Mouse (Mus musculus) thymus, postnatal 0 days (tissue): ENCODE data around the gene Rcn1. TPM values are rescaled to one million over a fixed set of nuclear protein-coding genes. Genes with fewer than 3 reads are reported as not detected.

Source experiments
- DNase-seq: peaks from one replicate; pipeline ENCODE4 v3.0.0-alpha.2; 2015; ENCODE audit warnings: low spot score
- polyA plus RNA-seq: library from polyadenylated mRNA; unstranded; fragments of >200 nt; fragmentation: Nextera tagmentation; extraction: Ambion mirVana; gene quantifications from 2 replicates; pipeline ENCODE4 v1.2.1, GENCODE M21; 2015

Gene Rcn1
- polyA plus RNA-seq, 1 experiment from 2014 or later, result 42.6 TPM

DNA sequence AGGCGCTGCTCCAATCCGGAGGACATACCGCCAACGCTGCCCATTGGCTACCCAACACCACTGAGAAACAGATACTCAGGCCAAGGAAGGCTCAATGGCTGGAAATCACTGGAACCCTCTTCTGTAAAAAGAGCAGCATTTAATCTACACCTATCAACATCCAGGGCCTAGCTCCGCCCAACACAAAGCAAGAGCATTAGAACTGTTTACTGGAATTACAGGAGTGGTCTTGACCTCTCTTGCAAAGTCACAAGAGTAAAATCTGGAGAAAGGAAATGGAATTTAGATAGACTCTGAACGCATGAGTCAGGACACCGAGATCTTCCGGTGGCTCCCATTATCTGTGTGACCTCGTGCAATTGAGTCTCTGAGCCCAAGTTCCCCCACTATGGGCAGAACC, 3.1 kb downstream of the Rcn1 start:
- DNase-seq, result no peak

DNA sequence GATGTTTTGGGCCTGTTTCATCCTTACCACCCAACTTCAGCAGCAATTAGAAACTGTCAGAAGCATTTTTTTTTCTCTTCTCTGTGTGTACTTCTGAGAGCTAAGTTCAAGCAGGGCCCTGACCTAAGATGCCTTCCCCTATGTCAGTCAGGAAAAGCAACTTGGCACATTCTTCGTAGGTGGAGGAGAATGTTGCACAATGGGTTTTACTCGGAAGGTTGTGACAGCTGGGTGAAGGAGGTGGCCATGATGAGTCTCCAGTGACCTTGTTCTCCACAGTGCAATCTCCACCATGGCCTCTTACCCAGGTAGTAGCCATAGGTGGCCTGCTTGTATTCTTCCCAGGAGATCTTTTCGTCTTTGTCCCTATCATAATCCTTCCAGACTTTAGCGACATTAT, 4.7 kb downstream of the Rcn1 start:
- no peak for DNase-seq

DNA sequence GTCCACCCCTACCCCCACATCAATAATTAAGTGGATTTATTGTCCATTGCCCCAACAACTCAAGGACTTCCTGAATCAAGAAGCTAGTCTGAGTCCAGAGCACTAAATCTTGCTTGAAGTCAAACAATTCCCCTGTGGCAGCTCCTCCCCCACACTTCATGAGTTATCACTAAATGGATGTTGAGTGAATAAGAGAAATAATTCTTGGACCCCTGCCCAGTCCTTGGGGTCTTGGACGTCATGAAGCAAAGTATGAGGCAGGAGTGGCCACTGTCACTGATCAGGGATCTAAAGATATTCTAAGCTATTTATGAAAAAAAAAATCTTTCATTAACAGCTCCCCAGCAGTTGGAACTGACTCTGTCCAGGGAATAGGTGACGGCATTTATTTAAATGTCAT, 6.6 kb downstream of the Rcn1 start:
- DNase-seq, result no peak

DNA sequence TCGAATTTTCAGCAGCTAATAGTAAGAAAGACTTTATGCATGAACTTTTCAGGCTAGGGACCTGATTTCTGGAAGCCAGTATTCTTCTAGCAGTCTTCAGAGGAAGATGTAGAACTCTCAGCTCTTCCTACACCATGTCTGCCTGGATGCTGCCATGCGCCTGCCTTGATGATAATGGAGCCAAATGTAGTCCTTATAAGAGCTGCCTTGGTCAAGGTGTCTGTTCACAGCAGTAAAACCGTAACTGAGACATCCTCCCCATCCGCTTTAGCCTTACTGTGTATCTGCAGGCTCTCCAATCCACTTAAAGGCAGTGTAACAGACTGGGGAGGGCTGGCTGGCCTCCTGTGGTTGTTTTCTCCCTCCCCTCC, 7.7 kb downstream of the Rcn1 start:
- no peak for DNase-seq

DNA sequence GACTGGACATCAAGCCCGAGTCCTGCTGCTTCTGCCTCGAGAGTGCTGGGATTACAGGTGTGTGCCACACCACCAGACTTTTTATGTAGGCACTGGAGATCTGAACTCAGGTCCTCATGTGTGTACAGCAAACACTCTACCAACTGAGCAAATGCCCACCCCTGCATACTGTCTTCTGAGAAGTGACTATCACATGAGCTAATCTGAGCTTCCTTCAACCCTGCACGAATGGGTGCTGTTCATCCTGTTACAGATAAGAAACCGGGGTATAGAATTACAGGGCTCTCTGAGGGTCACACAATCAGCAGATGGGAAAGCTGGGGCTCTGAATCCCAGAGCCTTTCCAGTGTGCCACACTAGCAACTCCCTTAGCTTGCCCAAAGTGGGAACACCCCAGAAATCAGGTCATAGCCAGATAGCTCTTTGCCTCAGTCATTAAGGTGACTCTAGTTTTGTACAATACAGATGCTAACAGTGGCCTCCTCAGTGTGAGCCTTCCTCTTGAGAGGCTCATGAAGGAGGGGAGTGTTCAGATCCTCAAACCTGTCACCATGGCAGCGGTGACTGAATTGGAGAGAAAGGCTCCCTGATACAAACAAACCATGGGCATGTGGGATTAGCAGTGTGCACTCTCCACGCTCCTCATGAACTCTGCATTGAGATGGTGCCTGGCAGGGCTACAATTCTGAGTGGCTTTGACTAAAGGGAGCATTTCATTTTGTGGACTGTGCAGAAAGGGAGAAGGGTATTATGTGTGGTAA, 8.3 kb downstream of the Rcn1 start:
- no peak for DNase-seq

DNA sequence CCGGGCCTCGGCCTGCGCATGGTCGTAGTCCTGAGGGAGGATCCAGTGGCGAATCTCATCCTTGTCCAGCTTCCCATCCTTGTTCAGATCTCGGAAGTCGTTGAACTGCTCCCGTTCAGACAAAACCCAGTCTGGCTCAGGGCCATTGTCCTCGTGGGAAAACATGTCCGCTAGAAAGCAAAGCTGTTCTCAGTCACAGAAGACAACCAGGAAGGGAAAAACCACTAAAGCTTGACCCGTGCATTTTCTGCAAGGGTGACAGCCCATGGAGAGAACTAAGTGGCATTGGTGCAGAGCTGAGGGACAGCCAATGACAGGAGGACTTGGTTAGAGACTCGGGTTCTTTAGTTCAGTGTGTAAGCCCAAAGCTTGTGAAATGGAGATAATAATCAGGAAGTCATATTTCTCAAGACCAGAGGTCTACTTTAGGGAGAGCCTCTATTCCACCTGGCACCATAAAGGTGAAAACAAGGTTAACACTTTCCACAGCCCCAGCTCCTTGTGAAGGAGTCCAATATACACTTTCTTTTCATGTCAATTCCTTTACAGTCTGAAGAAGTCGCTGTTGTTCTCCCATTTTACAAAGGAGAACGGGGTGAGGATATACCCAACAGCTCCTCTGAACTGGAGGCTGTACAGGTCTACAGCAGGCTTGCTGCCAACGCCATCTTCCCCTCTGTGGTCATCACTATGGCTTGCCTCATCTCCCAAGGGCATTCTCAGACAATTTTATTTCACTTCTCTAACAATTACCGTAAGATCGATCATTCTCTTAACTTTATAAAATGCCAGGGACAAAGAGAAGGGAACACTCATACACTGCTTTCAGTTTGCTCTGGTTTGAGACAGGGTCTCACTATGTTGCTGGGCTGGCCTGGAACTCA, 9.9 kb downstream of the Rcn1 start:
- no peak for DNase-seq

DNA sequence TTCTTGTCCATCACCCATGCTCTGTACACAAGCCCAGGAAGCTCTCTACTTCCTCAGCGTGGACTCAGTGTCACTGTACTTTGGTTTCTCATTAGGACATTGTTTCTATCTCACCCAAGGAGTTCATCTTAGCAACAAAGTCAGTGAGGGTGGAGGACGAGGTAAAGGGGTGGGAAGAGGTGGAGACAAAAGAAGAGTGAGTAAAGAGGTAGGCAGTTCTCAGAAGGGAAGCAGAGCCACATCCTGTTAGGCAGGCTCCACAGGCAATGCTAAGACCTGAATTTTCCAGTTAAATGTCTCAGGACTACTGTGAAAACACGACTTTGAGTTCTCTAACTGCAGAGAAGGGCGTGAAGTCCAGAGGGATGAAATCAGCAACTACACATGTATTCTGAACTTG, 12.7 kb downstream of the Rcn1 start:
- DNase-seq, result no peak

DNA sequence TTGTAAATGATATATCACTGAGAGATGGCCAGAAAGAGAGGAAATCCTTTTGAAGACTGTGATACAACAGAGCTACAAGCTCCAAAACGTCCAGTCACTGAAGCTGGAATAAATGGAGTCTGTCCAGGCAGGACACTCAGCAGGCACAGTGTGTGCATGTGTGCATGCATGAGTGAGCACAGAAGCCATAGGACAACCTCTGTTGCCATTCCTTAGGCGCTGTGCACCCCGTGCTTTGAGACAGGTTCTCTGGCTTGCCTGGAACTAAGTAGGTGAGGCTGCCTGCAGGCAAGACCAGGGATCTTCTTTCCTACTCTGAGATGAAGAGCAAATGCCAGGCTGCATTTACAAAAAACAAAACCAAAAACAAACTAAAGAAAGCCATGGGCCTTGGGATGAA, 14.1 kb downstream of the Rcn1 start:
- DNase-seq, result no peak

DNA sequence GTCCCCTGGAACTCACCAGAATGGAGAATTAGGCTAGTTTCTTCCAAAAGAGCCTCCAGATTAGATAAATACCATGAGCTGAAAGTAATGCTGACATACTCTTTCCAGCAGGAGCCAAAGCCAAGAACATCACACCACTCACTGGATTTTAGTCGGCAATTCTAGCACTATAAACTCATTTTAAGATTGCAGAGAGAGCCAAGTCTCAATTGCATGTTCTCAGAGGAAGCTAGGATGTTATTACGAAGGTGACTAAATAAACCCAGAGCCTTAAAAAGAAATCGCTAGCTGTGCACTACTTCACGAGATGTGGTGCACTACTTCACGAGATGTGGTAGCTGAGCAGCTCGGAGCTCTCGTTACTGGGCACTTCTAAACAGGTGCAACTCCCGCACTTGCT, 16.1 kb downstream of the Rcn1 start:
- no peak for DNase-seq

DNA sequence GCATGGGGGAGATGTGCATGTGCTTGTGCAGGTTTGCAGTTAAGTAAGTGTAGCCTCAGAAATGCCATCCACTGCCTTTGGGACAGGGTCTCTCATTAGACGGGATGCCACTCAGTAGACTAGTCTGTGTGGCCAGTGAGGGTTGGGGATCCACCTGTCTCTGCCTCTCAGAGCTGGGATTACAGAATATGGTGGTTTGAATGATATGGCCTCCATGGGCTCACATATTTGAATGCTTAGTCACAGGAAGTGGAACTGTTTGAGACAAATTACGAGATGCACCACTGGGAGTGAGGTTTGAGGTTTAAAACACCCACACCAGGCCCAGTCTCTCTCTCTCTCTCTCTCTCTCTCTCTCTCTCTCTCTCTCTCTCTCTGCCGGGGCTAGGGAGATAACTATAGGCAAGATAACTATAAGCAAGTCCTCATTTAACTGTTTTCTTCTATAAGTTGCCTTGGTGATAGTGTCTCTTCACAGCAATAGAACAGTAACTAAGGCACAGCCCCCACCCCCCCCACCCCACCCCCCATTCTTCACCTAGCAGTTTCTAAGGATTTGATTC, 18.3 kb downstream of the Rcn1 start:
- no peak for DNase-seq

DNA sequence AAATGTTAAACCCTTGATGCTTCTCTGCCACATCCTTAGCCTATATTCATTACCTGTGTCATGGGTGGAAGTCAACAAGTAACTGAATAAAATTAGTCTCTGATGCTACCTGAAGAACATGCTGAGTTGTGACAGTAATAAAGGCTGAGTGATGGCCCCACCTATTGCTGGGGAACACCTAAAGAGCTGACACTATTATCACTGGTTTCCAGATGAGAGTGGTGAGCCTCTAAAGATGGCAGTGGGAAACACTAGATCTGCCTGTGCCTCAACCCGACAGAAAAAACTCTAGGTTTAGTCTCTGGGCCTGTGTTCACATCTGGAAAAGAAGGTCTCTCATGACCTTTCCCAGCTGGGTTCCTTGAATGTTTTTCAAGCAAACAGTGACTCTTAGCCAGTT, 19.4 kb downstream of the Rcn1 start:
- DNase-seq, result no peak

DNA sequence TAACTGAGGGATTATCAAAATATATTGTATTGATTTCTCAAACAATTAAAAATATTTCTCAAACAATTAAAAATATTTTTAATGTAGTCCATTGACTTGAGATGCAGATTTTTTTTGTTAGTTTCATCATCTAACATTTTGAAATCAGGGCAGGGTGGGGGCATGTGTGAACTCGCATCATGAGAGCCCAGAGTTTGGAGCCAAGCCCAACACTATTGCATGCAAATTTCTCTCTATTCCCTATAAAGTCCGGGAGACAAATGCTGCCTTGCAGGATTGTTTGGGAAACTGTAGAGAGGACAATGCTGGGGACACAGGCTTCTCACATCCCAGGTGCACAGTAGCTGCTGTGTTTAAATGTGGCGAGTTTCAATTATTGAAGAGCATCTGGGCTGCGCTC, 23.4 kb downstream of the Rcn1 start:
- DNase-seq, result no peak

DNA sequence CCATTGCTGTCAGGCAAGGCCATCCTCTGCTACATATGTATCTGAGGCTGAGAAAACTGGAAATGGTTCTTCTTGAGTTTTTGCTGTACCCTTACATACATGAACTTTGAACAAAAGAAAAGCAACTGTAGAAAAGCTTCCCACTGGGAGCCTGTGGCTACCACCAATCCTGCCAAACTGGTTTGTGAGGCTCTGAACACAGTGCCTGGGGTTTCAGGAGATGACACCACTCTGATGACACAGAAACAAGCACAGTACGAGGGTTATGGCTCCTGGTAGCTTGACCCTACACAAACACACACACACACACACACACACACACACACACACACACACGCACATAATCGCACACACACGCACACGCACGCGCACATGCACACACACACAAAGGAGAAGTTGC, 23.9 kb downstream of the Rcn1 start:
- no peak for DNase-seq

DNA sequence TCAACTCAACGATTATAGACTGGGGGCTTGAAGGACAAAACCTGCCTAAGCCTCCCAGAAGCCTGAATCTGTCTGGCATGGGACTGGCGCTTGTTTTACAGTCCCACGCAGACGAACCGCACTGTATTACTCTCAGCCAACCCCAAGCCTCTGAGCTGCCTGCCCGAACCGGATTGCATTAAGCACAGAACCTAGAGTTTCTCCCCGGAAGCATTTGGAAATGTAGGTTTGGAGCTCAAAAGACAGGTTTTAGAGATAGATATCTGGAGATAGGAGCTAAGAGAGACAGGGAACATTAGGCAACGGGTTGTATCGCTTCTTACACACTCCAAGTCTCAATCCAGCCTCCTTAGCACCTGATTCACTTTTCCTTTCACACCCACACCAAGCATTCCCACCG, 25.5 kb downstream of the Rcn1 start:
- DNase-seq, result no peak

DNA sequence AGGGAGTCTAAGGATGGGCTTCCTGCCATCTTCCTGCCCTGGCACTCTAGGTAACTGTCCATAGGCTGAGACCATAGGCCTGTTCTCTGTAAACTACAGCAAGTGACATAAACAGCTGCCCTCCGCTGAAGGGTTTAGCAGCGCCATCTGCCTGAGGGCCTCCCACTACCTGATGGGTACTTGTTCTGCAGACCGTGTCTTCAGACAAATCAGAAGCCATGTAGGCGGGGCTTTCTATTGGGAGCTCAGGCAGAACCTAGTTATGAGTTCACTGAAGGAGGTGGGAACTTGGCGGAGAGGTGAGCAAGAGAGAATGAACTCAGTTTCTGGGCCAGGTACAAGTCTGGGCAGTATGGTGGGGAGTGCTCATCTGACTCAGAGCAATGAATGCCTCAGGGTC, 26.4 kb downstream of the Rcn1 start:
- no peak for DNase-seq

DNA sequence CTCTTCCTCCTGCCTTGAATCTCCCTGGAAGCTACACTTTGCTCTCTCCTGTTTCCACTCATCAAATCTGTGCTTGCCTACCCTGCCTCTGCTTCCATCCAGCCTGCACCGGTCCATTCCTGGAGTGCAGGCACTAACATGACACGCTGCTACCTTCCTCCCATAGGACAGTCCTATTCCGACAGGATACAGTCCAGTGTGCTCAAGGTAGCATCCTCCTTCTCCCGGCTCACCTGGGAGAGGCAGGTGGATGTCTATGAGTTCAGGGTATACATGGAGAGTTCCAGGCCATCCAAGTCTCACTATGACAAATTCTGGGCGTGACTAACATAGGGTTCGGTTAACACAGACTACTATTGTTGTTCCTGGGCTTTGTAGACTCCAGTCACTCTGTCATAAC, 27.0 kb downstream of the Rcn1 start:
- no peak for DNase-seq

DNA sequence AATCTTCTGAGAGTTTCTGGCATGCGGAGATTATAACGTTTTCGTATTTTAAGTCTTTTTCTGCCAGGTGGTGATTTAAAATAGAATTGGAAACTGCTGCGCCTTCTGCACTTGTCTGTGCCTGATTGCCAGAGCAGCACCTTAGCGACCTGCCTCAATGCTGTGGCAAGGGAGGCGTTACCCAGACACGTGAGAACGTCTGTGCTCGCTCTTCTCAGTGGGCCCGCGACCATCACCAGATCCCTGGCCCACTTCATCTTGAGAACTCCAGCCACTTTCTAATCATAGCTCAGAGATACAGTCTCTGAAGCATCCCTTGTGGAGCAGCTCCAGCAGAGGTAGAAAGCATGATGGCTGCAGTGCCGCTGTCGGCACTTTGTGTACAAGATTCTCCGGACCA, 28.4 kb downstream of the Rcn1 start:
- DNase-seq, result no peak

DNA sequence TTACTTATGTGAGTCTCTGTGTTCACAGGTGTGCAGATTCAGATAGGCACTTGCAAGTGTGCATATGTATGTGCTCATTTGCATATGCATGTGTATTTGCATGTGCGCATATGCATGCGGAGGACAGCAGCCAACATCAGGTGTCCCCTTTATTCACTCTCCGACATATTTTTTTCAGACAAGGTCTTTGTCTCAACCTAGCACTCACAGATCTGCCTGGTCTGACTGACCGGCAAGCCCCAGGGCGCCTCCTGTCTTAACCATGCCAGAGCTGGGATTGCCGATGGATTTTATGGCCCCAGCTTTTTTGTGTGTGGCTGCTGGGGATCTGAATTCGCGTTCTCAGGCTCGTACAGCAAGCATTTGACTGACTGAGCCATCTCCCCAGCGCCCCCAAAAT, 28.9 kb downstream of the Rcn1 start:
- no peak for DNase-seq

DNA sequence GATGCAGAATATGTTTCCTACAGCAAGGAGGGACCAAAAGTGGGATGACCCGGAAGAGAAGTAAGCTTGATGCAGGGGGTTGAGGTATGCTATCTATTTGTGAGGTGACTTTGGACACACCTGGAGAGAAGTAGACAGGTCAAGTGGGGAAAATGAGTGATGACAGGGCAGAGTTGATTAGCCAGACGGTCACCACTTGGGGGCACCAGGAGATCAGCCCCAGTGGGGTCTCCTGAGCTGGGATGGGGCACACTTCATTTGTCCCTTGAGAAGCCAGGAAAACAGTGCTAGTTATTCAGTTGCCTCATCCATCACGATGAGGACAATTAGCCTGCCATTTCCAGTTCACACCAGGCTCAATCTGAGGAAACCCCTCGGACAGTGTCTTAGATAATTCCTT, 31.5 kb downstream of the Rcn1 start:
- DNase-seq, result no peak

DNA sequence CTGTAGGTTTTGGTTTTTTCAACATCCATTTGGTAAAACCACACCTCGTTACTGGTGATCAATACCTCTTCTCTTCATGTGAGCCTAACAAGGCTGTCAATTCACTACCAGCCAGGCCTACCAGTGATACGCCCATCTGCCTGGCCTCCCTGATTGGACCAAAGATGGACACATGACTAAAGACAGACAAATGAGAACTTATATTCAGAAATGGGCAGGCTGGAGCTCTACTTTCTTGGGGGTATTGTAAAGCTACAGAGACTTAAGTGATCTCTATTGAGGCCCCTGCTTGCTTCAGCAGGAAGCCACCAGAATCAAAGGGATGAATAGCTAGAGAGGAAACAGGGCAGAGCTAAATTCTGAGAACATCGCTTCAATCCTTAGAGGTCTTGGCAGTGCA, 41.1 kb downstream of the Rcn1 start:
- no peak for DNase-seq

DNA sequence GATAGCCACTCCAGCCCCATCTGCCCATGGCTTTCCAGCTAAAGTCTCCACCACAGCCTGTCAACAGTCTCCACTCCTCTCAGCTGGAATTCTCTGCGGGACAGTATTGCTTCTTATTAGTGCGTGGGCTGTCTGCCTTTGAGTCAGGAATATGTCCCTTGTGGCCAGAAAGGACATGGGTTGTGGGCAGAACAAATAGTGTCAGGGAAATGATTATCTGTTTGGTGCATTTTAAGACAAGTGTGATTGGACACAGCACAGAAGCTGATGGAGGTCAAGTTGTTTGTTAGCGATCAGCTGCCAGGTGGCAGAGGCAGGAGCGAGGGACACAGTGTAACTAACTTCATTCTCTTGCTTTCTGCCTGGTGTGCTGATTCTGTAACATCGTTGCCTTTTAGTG, 42.3 kb downstream of the Rcn1 start:
- no peak for DNase-seq

DNA sequence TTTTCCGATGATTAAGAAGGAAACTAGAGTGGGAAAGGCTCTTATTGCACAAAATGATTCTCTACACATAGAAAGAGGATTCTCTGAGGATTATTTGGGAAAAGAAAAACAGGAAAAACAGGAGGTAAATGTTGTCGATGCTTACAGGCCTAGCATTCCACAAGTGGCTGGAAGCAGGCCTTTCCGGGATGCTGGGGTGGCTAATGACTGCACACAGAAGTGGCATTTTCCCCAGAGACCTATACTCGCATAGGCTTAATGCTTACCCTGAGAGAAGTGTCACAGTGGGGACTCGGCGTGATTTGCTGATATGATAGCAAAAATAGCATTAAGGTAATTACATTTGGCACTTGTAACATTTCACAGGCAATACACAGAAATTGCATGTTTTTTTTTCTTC, 50.2 kb downstream of the Rcn1 start:
- no peak for DNase-seq

DNA sequence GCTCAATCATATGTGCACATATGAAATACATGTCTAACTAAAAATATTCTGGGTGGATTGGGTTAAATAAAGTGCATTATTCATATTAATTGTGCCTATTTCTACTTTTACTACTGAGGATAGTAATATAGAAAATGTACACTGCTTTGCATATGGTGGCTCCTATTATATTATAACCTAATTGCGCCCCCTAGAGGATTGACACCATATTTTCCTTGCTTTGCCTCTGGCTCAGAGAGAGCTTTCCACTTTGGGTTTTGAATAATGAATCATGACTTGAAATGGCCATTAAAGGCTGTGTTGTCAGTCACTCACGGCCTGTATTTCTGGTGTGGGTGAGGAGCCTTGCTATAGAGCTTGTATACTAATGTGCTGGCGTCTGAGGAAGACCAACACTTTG, 59.1 kb downstream of the Rcn1 start:
- DNase-seq, result no peak
